Comparison of ENCODE assay signal across 9 mouse cellular contexts in genomic region chr10:43581260-43581659, GRCm38 (mm10). TPM values are rescaled to one million over a fixed set of nuclear protein-coding genes. Genes with fewer than 3 reads are reported as not detected.
DNase-seq lines count a peak whose midpoint lies in the region; ATAC-seq and TF ChIP-seq lines count a peak whose summit lies in the region.
"Had no signal": no experiment of that assay in that cellular context is flagged by ENCODE, and none has a peak within 500 bp of the region (broad histone marks: within the 10 kb centered on the region; RNA-seq: fewer than 3 reads in every experiment).

No protein-coding gene starts in this region.

- TF ChIP-seq EP300 in stomach, postnatal 0 days (optimal IDR thresholded peaks at IDR 0.05): no peak

- WGBS in forebrain, embryonic 14.5 days: 52% methylated on average over 3 of the region's 3 CpGs
- WGBS in liver, embryonic 12.5 days (ENCODE audit: insufficient replicate concordance): 12% methylated on average over 3 of the region's 3 CpGs
- WGBS in stomach, postnatal 0 days: 49% methylated on average over 3 of the region's 3 CpGs

- H3K9me3 ChIP-seq in forebrain, embryonic 14.5 days (replicated peaks; ENCODE audit: control insufficient read depth, low read length): no peaks in the 10 kb centered on the region
- H3K9me3 ChIP-seq in liver, embryonic 12.5 days (replicated peaks): no peaks in the 10 kb centered on the region
- no peaks in the 10 kb centered on the region for H3K9me3 ChIP-seq in stomach, postnatal 0 days (ENCODE audit: control insufficient read depth, low read length)

- no peaks in the 10 kb centered on the region for H3K27me3 ChIP-seq in forebrain, embryonic 14.5 days (replicated peaks; ENCODE audit: control insufficient read depth, insufficient read depth, low read length)
- H3K27me3 ChIP-seq in liver, embryonic 12.5 days (replicated peaks): peaks cover 5% of the 10 kb centered on the region
- no peaks in the 10 kb centered on the region for H3K27me3 ChIP-seq in stomach, postnatal 0 days (ENCODE audit: control insufficient read depth, insufficient read depth, low read length)

- H3K4me3 ChIP-seq in forebrain, embryonic 14.5 days (ENCODE audit: low read depth, low read length): peak overlapping the region; percentile 85
- peak overlapping the region; percentile 87 for H3K4me3 ChIP-seq in liver, embryonic 12.5 days
- H3K4me3 ChIP-seq in stomach, postnatal 0 days (ENCODE audit: low read depth, low read length): peak overlapping the region; percentile 48

- peaks cover 31% of the 10 kb centered on the region for H3K36me3 ChIP-seq in forebrain, embryonic 14.5 days (ENCODE audit: control insufficient read depth, insufficient read depth, low read length)
- H3K36me3 ChIP-seq in liver, embryonic 12.5 days: peaks cover 65% of the 10 kb centered on the region
- no peaks in the 10 kb centered on the region for H3K36me3 ChIP-seq in stomach, postnatal 0 days (ENCODE audit: control insufficient read depth, insufficient read depth, low read length)

- TF ChIP-seq CTCF in stomach, postnatal 0 days (IDR thresholded peaks at IDR 0.05; ENCODE audit: low read depth): no peak

- peak overlapping the region; percentile 97 for H3K27ac ChIP-seq in forebrain, embryonic 14.5 days (ENCODE audit: low read depth, low read length)
- H3K27ac ChIP-seq in liver, embryonic 12.5 days: peak overlapping the region; percentile 97
- H3K27ac ChIP-seq in stomach, postnatal 0 days (replicated peaks): peak overlapping the region; percentile 76

- H3K9ac ChIP-seq in forebrain, embryonic 14.5 days (ENCODE audit: low read length): peak overlapping the region; percentile 99
- peak overlapping the region; percentile 94 for H3K9ac ChIP-seq in liver, embryonic 12.5 days
- H3K9ac ChIP-seq in stomach, postnatal 0 days (ENCODE audit: low read length): peak overlapping the region; percentile 69; the same call in 1 of the 2 replicates

- H3K4me2 ChIP-seq in forebrain, embryonic 14.5 days (ENCODE audit: low read length): peak overlapping the region; percentile 81
- H3K4me2 ChIP-seq in liver, embryonic 12.5 days: peak overlapping the region; percentile 85
- peak overlapping the region; percentile 96 for H3K4me2 ChIP-seq in stomach, postnatal 0 days (replicated peaks; ENCODE audit: low read depth)

- peak; percentile 7 for DNase-seq in thymus, postnatal 0 days (ENCODE audit: low spot score)
- DNase-seq in thymus, postnatal 25 days: no peak
- no peak for DNase-seq in forebrain, embryonic 14.5 days (ENCODE audit: low spot score)
- DNase-seq in stomach, postnatal 0 days (ENCODE audit: low spot score): no peak
- DNase-seq in adrenal gland, adult 18-20 months (ENCODE audit: low spot score in 2 of 2): no peak
- DNase-seq in urinary bladder, postnatal 36 days (ENCODE audit: low spot score in 2 of 2): no peak
- DNase-seq in left cerebral cortex, postnatal 10 days (ENCODE audit: extremely low spot score in 1 of 2, low spot score in 2 of 2): no peak
- DNase-seq: right cerebral cortex, postnatal 25 days had no signal

- ATAC-seq in forebrain, embryonic 14.5 days: no peak
- no peak for ATAC-seq in liver, embryonic 12.5 days
- no peak for ATAC-seq in stomach, postnatal 0 days (ENCODE audit: low FRiP score, low TSS enrichment)

- peaks cover 7% of the 10 kb centered on the region for H3K4me1 ChIP-seq in forebrain, embryonic 14.5 days (ENCODE audit: control insufficient read depth, insufficient read depth, low read length)
- H3K4me1 ChIP-seq in liver, embryonic 12.5 days: peaks cover 48% of the 10 kb centered on the region
- H3K4me1 ChIP-seq in stomach, postnatal 0 days (replicated peaks; ENCODE audit: control insufficient read depth, insufficient read depth): no peaks in the 10 kb centered on the region

- intact Hi-C loops in left cerebral cortex, postnatal 10 days (cut with DNase I): no loop called here

RNA-seq across cellular contexts. Expression of gene Cd24a, which starts 3.2 kb away (rescaled TPM):
- 169 and 194 TPM in 2 replicates for polyA plus RNA-seq in thymus, postnatal 0 days (2015; fragmentation: Nextera tagmentation; extraction: Ambion mirVana)
- 1,214 and 1,274 TPM in 2 replicates for polyA plus RNA-seq in forebrain, embryonic 14.5 days (2014; fragmentation: Nextera tagmentation; extraction: Ambion mirVana)
- polyA plus RNA-seq in liver, embryonic 12.5 days (2016; fragmentation: Nextera tagmentation; extraction: Ambion mirVana): 819 and 854 TPM in 2 replicates
- 397 and 409 TPM in 2 replicates for polyA plus RNA-seq in stomach, postnatal 0 days (2015; fragmentation: Nextera tagmentation; extraction: Ambion mirVana)
- 10 to 100 TPM; 19.6 to 27.0 TPM for total RNA-seq in adrenal gland, adult 18-20 months (2021)
- 100 to 1,000 TPM; 118 to 160 TPM for total RNA-seq in left cerebral cortex, postnatal 10 days (2021)

RNA-seq across cellular contexts. Expression of gene 1700021F05Rik, which starts 40.5 kb away (rescaled TPM):
- 48.4 and 54.3 TPM in 2 replicates for polyA plus RNA-seq in thymus, postnatal 0 days (2015; fragmentation: Nextera tagmentation; extraction: Ambion mirVana)
- 74.3 and 81.8 TPM in 2 replicates for polyA plus RNA-seq in forebrain, embryonic 14.5 days (2014; fragmentation: Nextera tagmentation; extraction: Ambion mirVana)
- polyA plus RNA-seq in liver, embryonic 12.5 days (2016; fragmentation: Nextera tagmentation; extraction: Ambion mirVana): 46.4 and 50.8 TPM in 2 replicates
- 47.0 and 48.9 TPM in 2 replicates for polyA plus RNA-seq in stomach, postnatal 0 days (2015; fragmentation: Nextera tagmentation; extraction: Ambion mirVana)
- total RNA-seq in adrenal gland, adult 18-20 months (2021): 10 to 100 TPM; 60.2 to 81.3 TPM
- total RNA-seq in left cerebral cortex, postnatal 10 days (2021): 10 to 100 TPM; 45.6 to 50.6 TPM

RNA-seq across cellular contexts. Expression of gene Gm9803, which starts 57.4 kb away (rescaled TPM):
- polyA plus RNA-seq in thymus, postnatal 0 days (2015; fragmentation: Nextera tagmentation; extraction: Ambion mirVana): 30.6 and 33.2 TPM in 2 replicates
- 13.7 and 22.1 TPM in 2 replicates for polyA plus RNA-seq in forebrain, embryonic 14.5 days (2014; fragmentation: Nextera tagmentation; extraction: Ambion mirVana)
- polyA plus RNA-seq in liver, embryonic 12.5 days (2016; fragmentation: Nextera tagmentation; extraction: Ambion mirVana): 9.6 and 11.7 TPM in 2 replicates
- polyA plus RNA-seq in stomach, postnatal 0 days (2015; fragmentation: Nextera tagmentation; extraction: Ambion mirVana): 14.3 and 14.8 TPM in 2 replicates
- 10 to 100 TPM in 1 of 2 experiments, 1 to 10 TPM in 1; 6.9 to 17.4 TPM for total RNA-seq in adrenal gland, adult 18-20 months (2021)
- not detected for total RNA-seq in left cerebral cortex, postnatal 10 days (2021)
